Mouse (Mus musculus) lung, adult 2 months (tissue): ENCODE measurements at regions not wholly inside any gene's neighbourhood (a gene's known extent, or its start where the extent isn't known, plus 50 kb on each side); places are given as distances from the start of the nearest gene placed in this dataset.

Experiments
- CTCF ChIP-seq: fragments of 200-500 bp; IDR thresholded peaks from 2 replicates; pipeline ENCODE4 v1.5.1; 2011; ENCODE audit warnings: mild to moderate bottlenecking, low read length, control low read depth; ENCODE audit not compliant: insufficient read depth
- POLR2A ChIP-seq: fragments of 200-500 bp; IDR thresholded peaks from 2 replicates; pipeline ENCODE4 v1.6.1; 2011; ENCODE audit warnings: low read depth, mild to moderate bottlenecking, control low read depth, low read length, borderline replicate concordance; ENCODE audit errors: extremely low read depth

GRCm38 (mm10) chr9:101613933-101614332, 247.7 kb upstream of the 9630041A04Rik start:
- TF ChIP-seq CTCF (no peak), POLR2A (no peak)
